Mouse (Mus musculus) embryonic facial prominence, embryonic 15.5 days (tissue): Measurements from ENCODE around the gene Rnf126. TPM values are rescaled to one million over a fixed set of nuclear protein-coding genes. Genes with fewer than 3 reads are reported as not detected.

Experiments
- ATAC-seq: fragments of 200-750 bp; cut with Nextera tagmentation; 2 replicates; pipeline ENCODE4 v1.8.0; 2017; ENCODE audit warnings: low read depth, moderate TSS enrichment; ENCODE audit not compliant: insufficient number of reproducible peaks, low FRiP score, low TSS enrichment
- H3K27ac ChIP-seq: fragments of 300-500 bp; sonication (generic); replicated peaks from 2 replicates; pipeline ENCODE4 v1.5.1; 2015; ENCODE audit warnings: mild to moderate bottlenecking, inconsistent platforms
- H3K27me3 ChIP-seq: fragments of 300-500 bp; sonication (generic); 2 replicates; pipeline ENCODE4 v1.6.1; 2015; ENCODE audit warnings: inconsistent platforms
- H3K36me3 ChIP-seq: fragments of 300-500 bp; sonication (generic); 2 replicates; pipeline ENCODE4 v1.6.1; 2015; ENCODE audit warnings: mild to moderate bottlenecking, inconsistent platforms
- H3K4me1 ChIP-seq: fragments of 300-500 bp; sonication (generic); 2 replicates; pipeline ENCODE4 v1.6.1; 2015; ENCODE audit warnings: inconsistent platforms
- H3K4me2 ChIP-seq: fragments of 300-500 bp; sonication (generic); replicated peaks from 2 replicates; pipeline ENCODE4 v1.6.1; 2015; ENCODE audit warnings: mild to moderate bottlenecking, inconsistent platforms
- H3K4me3 ChIP-seq: fragments of 300-500 bp; sonication (generic); replicated peaks from 2 replicates; pipeline ENCODE4 v1.5.1; 2015; ENCODE audit warnings: mild to moderate bottlenecking, inconsistent platforms
- H3K9ac ChIP-seq: fragments of 300-500 bp; sonication (generic); 2 replicates; pipeline ENCODE4 v1.6.1; 2015; ENCODE audit warnings: inconsistent platforms
- H3K9me3 ChIP-seq: fragments of 300-500 bp; sonication (generic); replicated peaks from 2 replicates; pipeline ENCODE4 v1.6.1; 2016; ENCODE audit warnings: inconsistent platforms
- WGBS: fragments of 180-500 bp; shearing (Covaris S2); methylation state at CpG from one replicate; pipeline ENCODE4 v1.1.7; 2015; 5-methylcytosine and 5-hydroxymethylcytosine counted together
- polyA plus RNA-seq: library from polyadenylated mRNA; unstranded; fragments of >200 nt; fragmentation: Nextera tagmentation; extraction: Ambion mirVana; gene quantifications from 2 replicates; pipeline ENCODE4 v1.2.1, GENCODE M21; 2015

The Rnf126 gene
- polyA plus RNA-seq, 1 experiment from 2014 or later = 127 TPM

DNA sequence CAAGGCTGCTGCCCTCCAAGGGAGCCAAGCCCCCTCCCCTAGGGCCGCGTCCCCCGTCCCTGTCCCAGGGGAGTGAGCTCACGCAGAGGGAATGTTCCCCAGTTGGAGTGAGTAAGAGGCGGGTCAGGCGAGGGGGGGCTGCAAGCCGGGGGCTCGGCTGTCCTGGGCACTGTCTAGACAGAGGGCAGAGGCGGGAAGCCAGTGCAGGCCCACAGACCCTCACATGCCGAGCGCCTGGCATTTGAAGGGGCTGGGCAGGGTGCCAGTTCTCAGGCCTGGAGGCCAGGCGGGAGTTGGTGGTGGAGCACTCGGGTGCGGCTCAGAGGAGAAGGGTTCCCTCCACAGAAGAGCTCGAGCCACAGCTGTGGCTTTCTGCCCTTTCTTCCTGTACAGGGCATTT lies 11.3 kb upstream of the Rnf126 start:
- 9% methylated on average over 15 of the region's 15 CpGs for WGBS
- peak; percentile 29 for ATAC-seq
- no peaks in the 10 kb centered on the region for H3K36me3 ChIP-seq
- peak overlapping the region; percentile 84 for H3K4me2 ChIP-seq
- peaks cover 13% of the 10 kb centered on the region for H3K27me3 ChIP-seq
- H3K4me1 ChIP-seq = peaks cover 38% of the 10 kb centered on the region
- peak overlapping the region; percentile 68 for H3K27ac ChIP-seq
- no peaks in the 10 kb centered on the region for H3K9me3 ChIP-seq
- H3K9ac ChIP-seq = no peak overlapping the region
- H3K4me3 ChIP-seq = peak overlapping the region; percentile 48

DNA sequence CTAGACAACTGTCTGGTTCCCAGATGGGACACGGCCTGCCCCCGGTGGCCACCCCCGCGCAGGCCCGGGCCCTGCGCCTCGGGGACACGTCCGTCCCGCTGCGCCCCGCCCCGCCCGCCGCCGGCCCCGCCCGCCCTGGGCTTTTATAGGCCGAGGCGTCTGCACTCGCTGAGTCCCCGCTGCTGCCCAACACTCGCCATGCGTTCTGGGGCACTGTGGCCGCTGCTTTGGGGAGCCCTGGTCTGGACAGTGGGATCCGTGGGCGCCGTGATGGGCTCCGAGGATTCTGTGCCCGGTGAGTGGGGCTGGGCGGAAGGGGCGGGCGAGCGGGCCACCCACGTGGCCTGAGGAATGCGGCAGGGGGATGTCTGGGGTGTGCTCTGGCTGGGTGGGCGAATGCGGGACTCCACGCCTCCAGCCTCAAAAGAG lies 10.4 kb upstream of the Rnf126 start, which contains the start of gene Fstl3:
TSS of gene Fstl3 (plus strand) at position 170 of the 429 bp plus-strand sequence.
- Histone ChIP-seq H3K27ac (peak within 1 kb of the TSS; percentile 68), H3K27me3 (peaks cover 8% of the 10 kb centered on the region; the same call in 1 of the 2 replicates), H3K9me3 (no peaks in the 10 kb centered on the region), H3K36me3 (no peaks in the 10 kb centered on the region), H3K4me1 (peaks cover 38% of the 10 kb centered on the region), H3K4me2 (peak within 1 kb of the TSS; percentile 84), H3K9ac (peak within 1 kb of the TSS; percentile 16; the same call in 1 of the 2 replicates), H3K4me3 (peak within 1 kb of the TSS; percentile 48)
- WGBS = 2% methylated on average over 39 of the region's 39 CpGs
- ATAC-seq = no peak

DNA sequence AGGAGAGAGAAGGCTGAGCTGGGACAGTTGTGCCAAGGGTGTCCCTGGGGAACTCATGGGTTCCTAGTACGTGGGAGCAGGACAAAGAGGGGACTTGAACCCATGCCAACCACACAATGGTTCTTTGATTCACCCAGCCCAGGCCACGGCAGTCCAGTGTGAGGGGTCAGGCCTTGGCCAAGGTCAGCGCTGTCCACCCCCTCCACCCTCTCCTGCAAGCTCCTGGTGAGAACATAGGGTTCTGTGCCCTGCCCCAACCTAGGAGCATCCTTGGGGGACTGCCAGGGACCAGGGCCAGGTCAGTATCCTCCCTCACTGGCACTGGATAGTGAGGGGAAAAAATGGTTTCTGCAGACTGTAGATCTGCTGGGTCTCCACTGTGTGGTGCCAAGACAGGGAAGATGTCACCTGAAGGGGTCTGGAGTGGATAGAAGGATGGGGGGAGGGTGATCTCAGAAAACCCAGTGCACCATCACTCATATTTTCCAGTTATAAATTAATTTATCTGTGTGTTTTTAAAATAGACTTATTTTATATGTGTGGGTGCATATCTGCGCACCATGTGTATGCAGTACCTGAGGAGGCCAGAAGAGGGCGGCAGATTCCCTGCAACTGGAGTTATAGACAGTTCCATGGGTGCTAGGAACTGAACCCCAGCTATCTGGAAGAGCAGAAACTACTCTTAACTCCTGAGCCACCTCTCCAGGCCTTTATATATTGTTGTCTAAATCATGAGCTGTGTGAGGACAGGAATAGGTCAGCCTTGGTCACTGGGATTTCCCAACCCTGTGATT lies 7.9 kb upstream of the Rnf126 start:
- Histone ChIP-seq H3K27me3 (no peaks in the 10 kb centered on the region), H3K9me3 (no peaks in the 10 kb centered on the region), H3K27ac (no peak overlapping the region), H3K4me2 (no peak overlapping the region), H3K9ac (no peak overlapping the region), H3K4me1 (peaks cover 22% of the 10 kb centered on the region), H3K36me3 (no peaks in the 10 kb centered on the region), H3K4me3 (no peak overlapping the region)
- no peak for ATAC-seq
- 72% methylated on average over 5 of the region's 5 CpGs for WGBS

DNA sequence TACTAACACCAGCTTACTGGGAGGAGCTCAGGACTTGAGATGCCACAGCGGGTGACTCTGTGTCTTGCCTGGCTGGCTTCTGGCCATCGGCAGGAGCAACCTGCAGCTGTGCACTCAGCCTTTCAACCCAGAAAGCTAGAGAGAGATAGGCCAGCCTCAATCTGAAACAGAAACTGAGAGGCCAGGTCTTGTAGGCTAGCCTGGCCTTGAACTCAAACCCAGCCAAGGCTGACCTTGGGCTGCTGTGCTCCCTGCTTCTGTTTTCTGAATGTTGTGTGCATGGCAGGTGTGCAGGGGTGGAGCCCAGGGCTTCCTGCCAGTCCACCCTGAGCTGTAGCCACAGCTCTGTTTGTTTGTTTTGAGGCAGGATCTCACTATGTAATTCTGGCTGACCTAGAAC lies 6.5 kb upstream of the Rnf126 start:
- Histone ChIP-seq H3K9me3 (no peaks in the 10 kb centered on the region), H3K27ac (no peak overlapping the region), H3K9ac (no peak overlapping the region), H3K27me3 (no peaks in the 10 kb centered on the region), H3K4me2 (no peak overlapping the region), H3K4me3 (no peak overlapping the region), H3K4me1 (peaks cover 20% of the 10 kb centered on the region), H3K36me3 (no peaks in the 10 kb centered on the region)
- ATAC-seq = no peak
- WGBS = 89% methylated on average over 2 of the region's 2 CpGs

DNA sequence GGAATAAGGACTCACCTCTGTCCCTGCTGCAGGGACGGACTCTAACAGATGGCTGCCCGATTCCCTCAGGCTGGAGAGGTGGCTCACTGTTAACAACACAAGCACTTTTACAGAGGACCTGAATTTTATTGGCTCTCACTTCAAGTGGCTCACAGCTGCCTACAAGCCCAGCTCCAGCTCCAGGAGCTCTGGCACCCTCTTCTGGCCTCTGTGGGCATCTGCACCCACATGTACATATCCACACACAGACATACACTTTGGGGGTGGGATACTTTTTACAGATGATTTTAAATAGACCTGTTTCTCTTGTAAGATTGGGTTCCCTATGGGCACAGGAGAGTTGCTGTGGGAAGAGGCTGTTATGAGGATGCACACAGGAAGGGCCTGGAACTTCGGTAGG lies 5.6 kb upstream of the Rnf126 start:
- Histone ChIP-seq H3K4me1 (peaks cover 20% of the 10 kb centered on the region), H3K36me3 (no peaks in the 10 kb centered on the region), H3K9me3 (no peaks in the 10 kb centered on the region), H3K27me3 (no peaks in the 10 kb centered on the region), H3K4me2 (no peak overlapping the region), H3K27ac (no peak overlapping the region), H3K4me3 (no peak overlapping the region), H3K9ac (no peak overlapping the region)
- no peak for ATAC-seq
- 91% methylated on average over 3 of the region's 3 CpGs for WGBS

DNA sequence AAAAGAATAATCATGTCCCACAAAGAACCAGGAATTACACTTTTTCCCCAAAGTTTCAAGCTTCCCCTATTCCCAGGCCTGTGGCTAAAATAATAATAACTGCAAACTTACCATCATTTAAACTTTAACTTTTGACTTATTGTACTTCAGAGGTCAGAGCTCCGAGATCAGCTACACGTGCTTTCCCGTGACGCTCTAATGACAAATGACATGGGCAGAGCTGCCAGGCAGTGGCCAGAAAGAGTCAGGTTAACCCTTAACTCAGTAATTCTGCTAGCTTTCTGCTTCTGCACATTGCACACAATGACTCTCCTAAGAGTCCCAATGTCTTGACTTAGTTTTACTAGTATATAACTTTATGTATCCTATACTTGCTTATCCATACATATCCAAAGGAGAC lies 2.6 kb upstream of the Rnf126 start:
- no peak for ATAC-seq
- H3K4me3 ChIP-seq = no peak overlapping the region
- WGBS = 47% methylated on average over 4 of the region's 4 CpGs
- no peaks in the 10 kb centered on the region for H3K36me3 ChIP-seq
- no peaks in the 10 kb centered on the region for H3K27me3 ChIP-seq
- peaks cover 32% of the 10 kb centered on the region for H3K4me1 ChIP-seq
- no peak overlapping the region for H3K4me2 ChIP-seq
- H3K9ac ChIP-seq = no peak overlapping the region
- H3K27ac ChIP-seq = no peak overlapping the region
- H3K9me3 ChIP-seq = no peaks in the 10 kb centered on the region

DNA sequence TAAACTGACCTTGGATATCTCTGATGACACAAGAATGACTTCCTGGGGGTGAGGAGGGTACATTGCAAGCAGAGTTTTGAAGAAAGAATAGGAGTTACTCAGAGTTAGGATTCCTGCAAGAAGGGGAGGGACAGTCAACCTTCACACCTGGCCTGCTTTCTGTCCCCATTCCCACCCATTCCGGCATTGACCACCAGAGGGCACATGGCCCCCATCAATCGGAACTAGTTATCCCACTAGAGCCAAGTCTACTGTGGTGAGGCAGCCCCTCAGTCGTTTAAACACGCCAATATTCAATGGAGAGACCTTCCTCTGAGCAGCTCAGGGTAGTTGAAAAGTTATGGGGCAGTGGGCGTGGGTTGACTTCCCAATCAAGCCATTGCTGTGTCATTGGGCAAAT lies 1.6 kb upstream of the Rnf126 start:
- ATAC-seq = no peak
- H3K36me3 ChIP-seq = no peaks in the 10 kb centered on the region
- WGBS = under 1% methylated on average over 5 of the region's 5 CpGs

DNA sequence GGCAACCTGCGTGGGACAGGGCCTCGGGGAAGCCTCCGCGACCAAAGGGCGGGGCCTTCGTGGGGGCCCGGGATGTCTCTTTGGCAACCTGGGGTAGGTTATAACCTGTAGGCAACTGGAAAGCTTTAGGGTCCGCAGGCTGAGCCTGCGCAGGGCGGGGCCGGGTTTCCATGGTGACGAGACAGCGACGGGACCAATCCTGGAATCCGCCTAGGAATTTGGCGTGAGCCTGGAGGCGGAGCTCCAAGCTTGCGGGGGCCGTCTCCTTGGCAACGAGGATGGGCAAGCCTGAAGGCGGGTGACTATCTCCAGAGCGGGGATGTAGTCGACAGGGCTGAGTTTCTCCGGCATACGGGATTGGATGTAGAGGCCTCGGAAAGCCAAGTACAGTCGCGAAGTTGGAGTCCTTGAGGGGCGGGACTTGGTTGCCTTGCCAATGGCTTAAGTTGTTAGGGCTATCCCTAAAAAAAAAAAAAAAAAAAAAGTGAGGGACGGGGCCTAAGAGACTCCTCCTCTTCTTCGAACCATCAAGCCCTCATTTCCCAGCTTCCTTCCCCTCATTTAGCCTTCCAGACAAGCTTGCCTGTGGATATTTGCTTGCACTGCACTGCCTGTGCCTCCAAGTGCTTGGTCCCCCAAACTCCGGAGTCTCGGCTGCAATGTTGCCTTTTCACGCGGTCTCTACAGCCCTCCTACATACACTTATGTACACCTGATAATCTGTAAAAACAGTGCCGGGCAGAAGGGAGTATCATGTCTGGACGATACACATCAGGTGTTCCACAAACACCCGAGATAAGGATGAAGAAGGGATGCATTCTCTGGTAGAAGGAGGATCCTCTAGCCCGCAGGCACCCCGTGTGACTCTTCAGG lies 856 bp upstream of the Rnf126 start:
- 11% methylated on average over 40 of the region's 40 CpGs for WGBS
- H3K4me1 ChIP-seq = peaks cover 40% of the 10 kb centered on the region
- H3K27ac ChIP-seq = peak overlapping the region; percentile 96
- ATAC-seq = peak; percentile 86
- H3K4me3 ChIP-seq = peak overlapping the region; percentile 88
- peaks cover 4% of the 10 kb centered on the region; the same call in 1 of the 2 replicates for H3K36me3 ChIP-seq
- no peak overlapping the region for H3K9ac ChIP-seq
- no peaks in the 10 kb centered on the region for H3K9me3 ChIP-seq
- H3K27me3 ChIP-seq = no peaks in the 10 kb centered on the region
- H3K4me2 ChIP-seq = peak overlapping the region; percentile 83

More for the DNA sequence above, 1.6 kb upstream of the Rnf126 start:
- H3K9me3 ChIP-seq = no peaks in the 10 kb centered on the region
- no peak overlapping the region for H3K4me3 ChIP-seq
- H3K27me3 ChIP-seq = no peaks in the 10 kb centered on the region
- no peak overlapping the region for H3K9ac ChIP-seq
- no peak overlapping the region for H3K27ac ChIP-seq
- peak overlapping the region; percentile 83; the same call in 1 of the 2 replicates for H3K4me2 ChIP-seq
- peaks cover 40% of the 10 kb centered on the region for H3K4me1 ChIP-seq

DNA sequence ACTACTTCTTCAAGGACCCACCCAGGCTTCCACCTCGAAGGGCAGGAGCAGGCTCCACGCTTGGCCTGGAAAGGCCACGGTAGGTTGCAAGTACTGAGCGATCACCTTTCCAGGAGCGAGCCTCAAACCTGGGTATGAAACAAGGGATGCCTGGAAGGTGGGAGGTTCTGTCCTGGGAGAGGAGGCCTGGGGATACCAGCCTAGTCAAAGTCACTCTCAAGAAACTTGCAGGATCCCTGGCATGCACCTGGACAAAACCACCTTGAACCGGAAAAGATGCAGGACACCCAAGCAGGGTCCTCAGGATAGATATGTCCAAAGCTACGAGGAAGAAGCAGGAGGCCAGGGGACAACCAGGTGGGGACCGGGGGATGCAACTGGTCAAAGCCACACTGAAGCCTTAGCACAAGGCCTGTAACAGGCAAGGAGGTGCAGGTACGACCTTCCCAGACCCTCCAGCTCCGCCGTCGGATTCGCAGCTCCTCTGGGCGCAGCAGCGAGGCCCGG lies 698 bp downstream of the Rnf126 start:
- H3K9me3 ChIP-seq = no peaks in the 10 kb centered on the region
- H3K4me2 ChIP-seq = peak overlapping the region; percentile 83
- H3K4me3 ChIP-seq = peak overlapping the region; percentile 88
- H3K27me3 ChIP-seq = no peaks in the 10 kb centered on the region
- peaks cover 19% of the 10 kb centered on the region for H3K36me3 ChIP-seq
- peaks cover 40% of the 10 kb centered on the region for H3K4me1 ChIP-seq
- H3K27ac ChIP-seq = peak overlapping the region; percentile 96
- no peak for ATAC-seq
- peak overlapping the region; percentile 97 for H3K9ac ChIP-seq
- WGBS = 5% methylated on average over 16 of the region's 16 CpGs

DNA sequence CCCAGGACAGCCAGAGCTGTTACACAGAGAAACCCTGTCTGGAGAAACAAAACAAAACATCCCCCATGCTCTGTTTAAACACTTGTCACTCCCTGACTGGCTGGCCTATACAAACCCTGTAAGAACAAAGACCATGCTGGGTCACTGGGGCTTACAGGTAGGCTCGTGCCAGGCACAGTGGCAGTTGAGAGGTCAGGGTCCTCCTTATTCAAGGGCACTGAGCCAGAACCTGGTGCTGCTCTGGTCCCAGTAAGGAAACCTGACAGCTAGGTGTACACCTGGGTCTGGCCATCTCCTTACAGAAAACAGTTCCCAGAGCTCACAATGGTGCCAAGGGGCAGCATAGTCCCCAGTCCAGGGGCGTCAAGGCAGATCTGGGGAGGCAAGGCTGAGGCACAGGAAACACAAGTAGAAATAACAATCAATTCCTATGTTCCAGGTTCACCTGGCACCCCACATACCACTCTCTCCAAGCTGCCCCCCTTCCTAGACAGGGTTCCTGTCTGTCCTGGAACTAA lies 1.5 kb downstream of the Rnf126 start:
- no peaks in the 10 kb centered on the region for H3K27me3 ChIP-seq
- 79% methylated on average over 2 of the region's 2 CpGs for WGBS
- H3K36me3 ChIP-seq = peaks cover 27% of the 10 kb centered on the region
- peak overlapping the region; percentile 97; the same call in 1 of the 2 replicates for H3K9ac ChIP-seq
- peak overlapping the region; percentile 88 for H3K4me3 ChIP-seq
- H3K4me1 ChIP-seq = peaks cover 40% of the 10 kb centered on the region
- no peak for ATAC-seq
- no peak overlapping the region for H3K27ac ChIP-seq
- H3K4me2 ChIP-seq = peak overlapping the region; percentile 83
- H3K9me3 ChIP-seq = no peaks in the 10 kb centered on the region

DNA sequence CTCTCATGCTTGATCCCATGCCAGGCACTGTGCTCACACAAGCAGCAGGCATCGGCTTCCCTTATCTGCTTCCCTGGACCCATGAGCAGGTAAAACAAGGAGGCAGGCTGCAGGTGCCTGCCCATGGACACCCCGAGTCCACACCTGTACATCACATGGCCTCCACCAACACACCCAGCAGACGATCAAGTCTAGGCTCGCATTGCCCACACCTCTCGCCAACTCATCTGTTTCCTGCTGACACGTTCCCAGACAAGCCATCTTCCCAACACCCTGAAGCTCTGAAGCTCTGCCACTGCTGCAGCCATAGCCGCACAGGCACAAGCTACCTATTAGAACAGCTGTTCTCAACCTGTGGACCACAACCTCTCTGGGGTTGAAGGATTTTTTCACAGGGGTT lies 2.5 kb downstream of the Rnf126 start:
- no peaks in the 10 kb centered on the region for H3K9me3 ChIP-seq
- peaks cover 35% of the 10 kb centered on the region for H3K36me3 ChIP-seq
- peaks cover 40% of the 10 kb centered on the region for H3K4me1 ChIP-seq
- H3K4me2 ChIP-seq = 0 out of 2 replicates have a peak overlapping the region, but pooled peaks have one; percentile 10
- H3K27ac ChIP-seq = 0 out of 2 replicates have a peak overlapping the region, but pooled peaks have one; percentile 39
- 0 out of 2 replicates have a peak overlapping the region, but pooled peaks have one; percentile 8 for H3K4me3 ChIP-seq
- H3K27me3 ChIP-seq = no peaks in the 10 kb centered on the region
- ATAC-seq = no peak
- peak overlapping the region; percentile 15; the same call in 1 of the 2 replicates for H3K9ac ChIP-seq
- WGBS = 66% methylated on average over 7 of the region's 7 CpGs
